In the genomic region with DNA sequence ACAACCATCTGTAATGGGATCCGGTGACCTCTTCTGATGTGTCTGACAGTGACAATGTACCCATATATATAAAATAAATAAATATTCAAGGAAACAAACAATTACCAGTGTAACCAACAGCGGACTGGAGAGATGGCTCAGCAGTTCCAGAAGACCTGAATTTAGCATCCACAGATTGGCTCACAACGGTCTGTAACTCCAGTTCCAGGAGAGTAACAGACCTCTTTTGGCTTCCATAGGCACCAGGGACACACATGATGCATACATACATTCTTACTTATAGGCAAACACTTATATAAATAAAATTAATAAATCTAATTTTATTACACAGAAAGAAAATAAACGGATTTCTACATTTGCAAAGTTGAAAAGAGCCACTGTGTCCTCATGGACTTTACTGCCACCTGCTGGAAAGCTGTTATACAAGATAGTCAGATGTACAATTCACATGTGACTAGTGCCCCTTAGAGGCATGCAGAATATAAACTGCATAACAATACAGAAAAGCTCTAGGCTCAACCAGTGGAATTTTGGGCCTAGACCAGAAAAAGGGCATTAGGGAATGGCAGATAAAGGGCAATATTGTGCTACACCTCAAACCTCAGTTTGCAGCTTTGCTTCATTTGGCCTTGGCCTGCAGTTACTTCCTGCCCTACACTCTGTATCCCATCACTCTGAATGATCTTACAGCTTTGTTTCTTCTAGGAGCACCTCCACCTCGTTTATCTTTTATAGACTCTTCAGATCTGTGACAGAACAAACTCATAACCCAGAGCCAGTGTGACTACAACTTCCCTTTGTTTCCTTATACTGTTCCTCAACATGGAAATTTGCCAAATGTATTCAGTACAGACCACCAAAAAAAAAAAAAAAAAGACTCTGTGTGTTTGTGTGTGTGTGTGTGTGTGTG, we compare ENCODE assay signal across 8 mouse cellular contexts. TPM values are rescaled to one million over a fixed set of nuclear protein-coding genes. Genes with fewer than 3 reads are reported as not detected.
DNase-seq lines count a peak whose midpoint lies in the region; ATAC-seq and TF ChIP-seq lines count a peak whose summit lies in the region.

No protein-coding gene starts in this region.

- no peak overlapping the region for H3K9ac ChIP-seq in forebrain, embryonic 14.5 days (ENCODE audit: low read length)
- H3K9ac ChIP-seq in midbrain, embryonic 14.5 days (replicated peaks; ENCODE audit: low read length): no peak overlapping the region

- H3K4me1 ChIP-seq in forebrain, embryonic 14.5 days (ENCODE audit: control insufficient read depth, insufficient read depth, low read length): no peaks in the 10 kb centered on the region
- no peaks in the 10 kb centered on the region; the same call in 1 of the 2 replicates for H3K4me1 ChIP-seq in kidney, adult 2 months (ENCODE audit: control insufficient read depth, insufficient read depth, low read length)
- no peaks in the 10 kb centered on the region for H3K4me1 ChIP-seq in midbrain, embryonic 14.5 days (ENCODE audit: control insufficient read depth, insufficient read depth, low read length)

- no peak overlapping the region for H3K4me3 ChIP-seq in forebrain, embryonic 14.5 days (ENCODE audit: low read depth, low read length)
- no peak overlapping the region for H3K4me3 ChIP-seq in kidney, adult 2 months (ENCODE audit: insufficient read depth, low read depth, low read length)
- no peak overlapping the region for H3K4me3 ChIP-seq in midbrain, embryonic 14.5 days (replicated peaks; ENCODE audit: low read depth, low read length)

- 68% methylated on average over 5 of the region's 5 CpGs for WGBS in forebrain, embryonic 14.5 days
- 56% methylated on average over 5 of the region's 5 CpGs for WGBS in kidney, adult 2 months
- 78% methylated on average over 5 of the region's 5 CpGs for WGBS in midbrain, embryonic 14.5 days

- TF ChIP-seq CTCF in kidney, adult 2 months (conservative IDR thresholded peaks at IDR 0.05; ENCODE audit: insufficient read depth, insufficient read length, low read depth, low read length): peak; percentile 27; the same call in 1 of the 2 replicates

- peaks cover 43% of the 10 kb centered on the region for H3K36me3 ChIP-seq in forebrain, embryonic 14.5 days (ENCODE audit: control insufficient read depth, insufficient read depth, low read length)
- peaks cover 9% of the 10 kb centered on the region for H3K36me3 ChIP-seq in kidney, adult 2 months (ENCODE audit: control insufficient read depth, insufficient read depth, low read length)
- H3K36me3 ChIP-seq in midbrain, embryonic 14.5 days (ENCODE audit: control insufficient read depth, insufficient read depth, low read length): peaks cover 47% of the 10 kb centered on the region

- TF ChIP-seq POLR2A in kidney, adult 2 months (IDR thresholded peaks at IDR 0.05; ENCODE audit: low read depth, low read length): no peak

- no peak overlapping the region for H3K4me2 ChIP-seq in forebrain, embryonic 14.5 days (ENCODE audit: low read length)
- H3K4me2 ChIP-seq in midbrain, embryonic 14.5 days (ENCODE audit: low read length): no peak overlapping the region

- DNase-seq in gastrocnemius, adult 18-20 months (ENCODE audit: low spot score): peak; percentile 79
- no peak for DNase-seq in gastrocnemius, postnatal 10 days
- DNase-seq in 3T3-L1 (ENCODE audit: low read depth, low spot score): peak; percentile 94
- peak; percentile 70 for DNase-seq in Muller cell, postnatal 12 days (ENCODE audit: inconsistent ontology term)
- peak; percentile 89 for DNase-seq in forebrain, embryonic 14.5 days (ENCODE audit: low spot score)
- DNase-seq in kidney, adult 2 months: peak; percentile 83
- peak; percentile 87 for DNase-seq in midbrain, embryonic 14.5 days
- DNase-seq in yolk sac, embryonic 10.5 days (ENCODE audit: low spot score): no peak

- H3K27me3 ChIP-seq in forebrain, embryonic 14.5 days (replicated peaks; ENCODE audit: control insufficient read depth, insufficient read depth, low read length): no peaks in the 10 kb centered on the region
- no peaks in the 10 kb centered on the region for H3K27me3 ChIP-seq in kidney, adult 2 months (replicated peaks; ENCODE audit: control insufficient read depth, insufficient read depth, low read length)
- no peaks in the 10 kb centered on the region for H3K27me3 ChIP-seq in midbrain, embryonic 14.5 days (ENCODE audit: control insufficient read depth, insufficient read depth, low read length)

- H3K27ac ChIP-seq in forebrain, embryonic 14.5 days (ENCODE audit: low read depth, low read length): peak overlapping the region; percentile 48; the same call in 1 of the 2 replicates
- no peak overlapping the region for H3K27ac ChIP-seq in kidney, adult 2 months (ENCODE audit: insufficient read depth, low read depth, low read length)
- H3K27ac ChIP-seq in midbrain, embryonic 14.5 days (replicated peaks; ENCODE audit: low read depth, low read length): peak overlapping the region; percentile 37; the same call in 1 of the 2 replicates

- peak; percentile 77 for ATAC-seq in forebrain, embryonic 14.5 days
- no peak for ATAC-seq in midbrain, embryonic 14.5 days (ENCODE audit: low FRiP score, low TSS enrichment)

- H3K9me3 ChIP-seq in forebrain, embryonic 14.5 days (replicated peaks; ENCODE audit: control insufficient read depth, low read length): no peaks in the 10 kb centered on the region
- H3K9me3 ChIP-seq in midbrain, embryonic 14.5 days (ENCODE audit: control insufficient read depth, low read length): no peaks in the 10 kb centered on the region

RNA-seq across cellular contexts. Expression of a gene that starts 18.9 kb away (rescaled TPM):
- total RNA-seq in gastrocnemius, adult 18-20 months (2021): 1 to 10 TPM; 3.1 to 4.8 TPM
- total RNA-seq in gastrocnemius, postnatal 10 days (2021): 10 to 100 TPM; 14.6 to 22.1 TPM
- 22.1 and 24.7 TPM in 2 replicates for polyA plus RNA-seq in forebrain, embryonic 14.5 days (2014; fragmentation: Nextera tagmentation; extraction: Ambion mirVana)
- 9.4 and 12.0 TPM in 2 replicates for polyA plus RNA-seq in kidney, adult 2 months (2012; rRNA removed)
- polyA plus RNA-seq in midbrain, embryonic 14.5 days (2014; fragmentation: Nextera tagmentation; extraction: Ambion mirVana): 18.5 and 19.5 TPM in 2 replicates

RNA-seq across cellular contexts. Expression of a gene that starts 46.8 kb away (rescaled TPM):
- total RNA-seq in gastrocnemius, adult 18-20 months (2021): 10 to 100 TPM; 27.4 to 33.9 TPM
- 10 to 100 TPM; 50.5 to 55.1 TPM for total RNA-seq in gastrocnemius, postnatal 10 days (2021)
- polyA plus RNA-seq in forebrain, embryonic 14.5 days (2014; fragmentation: Nextera tagmentation; extraction: Ambion mirVana): 464 and 468 TPM in 2 replicates
- 186 and 190 TPM in 2 replicates for polyA plus RNA-seq in kidney, adult 2 months (2012; rRNA removed)
- 586 and 610 TPM in 2 replicates for polyA plus RNA-seq in midbrain, embryonic 14.5 days (2014; fragmentation: Nextera tagmentation; extraction: Ambion mirVana)

RNA-seq across cellular contexts. Expression of a gene that starts 53.5 kb away (rescaled TPM):
- 1 to 10 TPM; 7.4 to 9.0 TPM for total RNA-seq in gastrocnemius, adult 18-20 months (2021)
- total RNA-seq in gastrocnemius, postnatal 10 days (2021): 10 to 100 TPM; 11.8 to 17.2 TPM
- polyA plus RNA-seq in forebrain, embryonic 14.5 days (2014; fragmentation: Nextera tagmentation; extraction: Ambion mirVana): 33.6 and 36.2 TPM in 2 replicates
- 14.0 and 15.0 TPM in 2 replicates for polyA plus RNA-seq in kidney, adult 2 months (2012; rRNA removed)
- polyA plus RNA-seq in midbrain, embryonic 14.5 days (2014; fragmentation: Nextera tagmentation; extraction: Ambion mirVana): 26.9 and 48.1 TPM in 2 replicates

RNA-seq across cellular contexts. Expression of a gene that starts 57.5 kb away (rescaled TPM):
- total RNA-seq in gastrocnemius, adult 18-20 months (2021): 1 to 10 TPM; 6.1 to 7.2 TPM
- total RNA-seq in gastrocnemius, postnatal 10 days (2021): 10 to 100 TPM; 22.8 to 27.5 TPM
- 5.9 and 7.1 TPM in 2 replicates for polyA plus RNA-seq in forebrain, embryonic 14.5 days (2014; fragmentation: Nextera tagmentation; extraction: Ambion mirVana)
- polyA plus RNA-seq in kidney, adult 2 months (2012; rRNA removed): 12.7 and 20.4 TPM in 2 replicates
- 5.9 and 6.8 TPM in 2 replicates for polyA plus RNA-seq in midbrain, embryonic 14.5 days (2014; fragmentation: Nextera tagmentation; extraction: Ambion mirVana)

Comparison
In these comparisons a context has a peak if more than half of its experiments do, and no peak if none do; other contexts are left out.
1. DNase-seq: peak in gastrocnemius, adult 18-20 months (single experiment), 3T3-L1 (single experiment), Muller cell, postnatal 12 days (single experiment), forebrain, embryonic 14.5 days (single experiment), kidney, adult 2 months (single experiment) and midbrain, embryonic 14.5 days (single experiment); none in gastrocnemius, postnatal 10 days (single experiment) and yolk sac, embryonic 10.5 days (single experiment).